Mouse (Mus musculus) C2C12 (cell line): ENCODE data around the gene Plpp4.

Source experiments
- CTCF ChIP-seq: IDR thresholded peaks from one replicate; pipeline ENCODE4 v1.5.1; 2011; ENCODE audit not compliant: control insufficient read depth, insufficient read depth, insufficient read length
- USF1 ChIP-seq: IDR thresholded peaks from one replicate; pipeline ENCODE4 v1.6.1; 2011; ENCODE audit warnings: low read depth, mild to moderate bottlenecking, control low read depth, moderate library complexity

DNA sequence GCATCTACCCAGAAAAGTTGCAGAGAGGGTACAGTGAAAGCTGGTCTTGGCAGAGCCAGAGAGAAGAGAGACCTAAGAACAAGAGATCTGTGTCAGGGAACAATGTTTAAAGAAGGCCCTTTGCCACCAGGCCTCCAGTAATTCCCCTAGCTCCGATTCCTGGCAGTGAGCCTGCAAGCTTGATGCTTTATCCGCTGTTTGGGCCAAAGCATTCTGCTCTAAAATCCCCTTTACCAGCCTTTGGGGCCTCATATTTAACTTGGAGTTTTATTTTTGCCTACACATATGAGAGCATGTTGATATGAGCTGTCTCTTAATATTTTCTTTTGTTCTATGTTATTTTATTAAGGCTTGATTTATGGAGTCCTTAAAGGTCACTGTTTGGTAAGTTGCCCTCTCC, 57.1 kb downstream of the Plpp4 start:
- no peak for TF ChIP-seq CTCF
- no peak for TF ChIP-seq USF1
